Mouse (Mus musculus) cerebellum, adult (tissue): ENCODE data around the gene Il4i1.
"Not testable (repeated sequence)": the region's sequence is repeated elsewhere in the genome, so short reads cannot be mapped to it uniquely, and the experiment has no call there.

Experiments
- ATAC-seq: cut with Nextera tagmentation; 2 replicates; pipeline ENCODE4 v1.9.2; 2017; ENCODE audit warnings: mild to moderate bottlenecking, moderate library complexity, mixed read lengths; ENCODE audit not compliant: insufficient number of reproducible peaks, low FRiP score, low TSS enrichment

The Il4i1 gene

GRCm38 (mm10) chr7:44861429-44861816 lies 45.2 kb downstream of the Il4i1 start:
- no peak for ATAC-seq

- ATAC-seq, result no peak
These were observed 46.2 kb downstream of the Il4i1 start for GRCm38 (mm10) chr7:44862434-44862833.

GRCm38 (mm10) chr7:44863210-44863609 lies 47.0 kb downstream of the Il4i1 start:
- ATAC-seq, result no peak

- no peak for ATAC-seq
These were observed 47.9 kb downstream of the Il4i1 start for GRCm38 (mm10) chr7:44863982-44864494.

- no peak for ATAC-seq
These were observed 48.7 kb downstream of the Il4i1 start for GRCm38 (mm10) chr7:44864595-44865542.

- no peak for ATAC-seq
These were observed 50.3 kb downstream of the Il4i1 start for GRCm38 (mm10) chr7:44866276-44867009.

GRCm38 (mm10) chr7:44867010-44867702 lies 51.0 kb downstream of the Il4i1 start:
- no peak for ATAC-seq

- no peak for ATAC-seq
These were observed 51.6 kb downstream of the Il4i1 start for GRCm38 (mm10) chr7:44867802-44868201.

GRCm38 (mm10) chr7:44868465-44868864 lies 52.3 kb downstream of the Il4i1 start:
- ATAC-seq, result no peak

GRCm38 (mm10) chr7:44868919-44869696 lies 52.9 kb downstream of the Il4i1 start:
- peak; percentile 28; the same call in 1 of the 2 replicates for ATAC-seq

- peak; percentile 92 for ATAC-seq
These were observed 53.7 kb downstream of the Il4i1 start, which contains the start of gene Ptov1 for GRCm38 (mm10) chr7:44869697-44870528. Ptov1 (minus strand) TSS chr7:44869788.

GRCm38 (mm10) chr7:44870614-44871013 lies 54.4 kb downstream of the Il4i1 start:
- no peak for ATAC-seq

GRCm38 (mm10) chr7:44871181-44871580 lies 55.0 kb downstream of the Il4i1 start:
- no peak for ATAC-seq

- not testable (repeated sequence) for ATAC-seq
These were observed 55.6 kb downstream of the Il4i1 start for GRCm38 (mm10) chr7:44871774-44872173.

GRCm38 (mm10) chr7:44877833-44878232 lies 61.6 kb downstream of the Il4i1 start:
- no peak for ATAC-seq

GRCm38 (mm10) chr7:44883036-44883435 lies 66.8 kb downstream of the Il4i1 start:
- no peak for ATAC-seq

GRCm38 (mm10) chr7:44884637-44885036 lies 68.5 kb downstream of the Il4i1 start:
- no peak for ATAC-seq

GRCm38 (mm10) chr7:44886964-44887363 lies 70.8 kb downstream of the Il4i1 start:
- no peak for ATAC-seq
